Mouse (Mus musculus): ENCODE measurements around the gene Stxbp6. TPM values are rescaled to one million over a fixed set of nuclear protein-coding genes. Genes with fewer than 3 reads are reported as not detected.

Stxbp6 gene
- polyA plus RNA-seq, 1 experiment: not detected

GRCm38 (mm10) chr12:44919613-44920012 is 154.9 kb downstream of the Stxbp6 start:
- Histone ChIP-seq H3K4me3 (replicated peaks) (no peak overlapping the region), H3K36me3 (ENCODE audit: control insufficient read depth) (no peaks in the 10 kb centered on the region), H3K4me1 (ENCODE audit: control insufficient read depth) (no peaks in the 10 kb centered on the region), H3K27me3 (ENCODE audit: control insufficient read depth) (no peaks in the 10 kb centered on the region), H3K9me3 (ENCODE audit: control insufficient read depth, low read length) (no peaks in the 10 kb centered on the region)
- TF ChIP-seq TAL1 (IDR thresholded peaks at IDR 0.05; ENCODE audit: low read length): no peak
- TF ChIP-seq GATA1 (IDR thresholded peaks at IDR 0.05; ENCODE audit: low read length): no peak

- Histone ChIP-seq H3K4me3 (replicated peaks) (no peak overlapping the region), H3K27me3 (ENCODE audit: control insufficient read depth) (no peaks in the 10 kb centered on the region), H3K36me3 (ENCODE audit: control insufficient read depth) (no peaks in the 10 kb centered on the region), H3K9me3 (ENCODE audit: control insufficient read depth, low read length) (no peaks in the 10 kb centered on the region), H3K4me1 (ENCODE audit: control insufficient read depth) (no peaks in the 10 kb centered on the region)
- TF ChIP-seq GATA1 (IDR thresholded peaks at IDR 0.05; ENCODE audit: low read length) (no peak), TAL1 (IDR thresholded peaks at IDR 0.05; ENCODE audit: low read length) (no peak)
Observed at GRCm38 (mm10) chr12:44918929-44919328, 155.6 kb downstream of the Stxbp6 start.

GRCm38 (mm10) chr12:44913854-44914253 is 160.7 kb downstream of the Stxbp6 start:
- Histone ChIP-seq H3K4me3 (replicated peaks) (no peak overlapping the region), H3K36me3 (ENCODE audit: control insufficient read depth) (no peaks in the 10 kb centered on the region), H3K4me1 (ENCODE audit: control insufficient read depth) (no peaks in the 10 kb centered on the region), H3K9me3 (ENCODE audit: control insufficient read depth, low read length) (no peaks in the 10 kb centered on the region), H3K27me3 (ENCODE audit: control insufficient read depth) (no peaks in the 10 kb centered on the region)
- no peak for TF ChIP-seq GATA1 (IDR thresholded peaks at IDR 0.05; ENCODE audit: low read length)
- no peak for TF ChIP-seq TAL1 (IDR thresholded peaks at IDR 0.05; ENCODE audit: low read length)

- H3K36me3 ChIP-seq (ENCODE audit: control insufficient read depth): no peaks in the 10 kb centered on the region
- H3K4me3 ChIP-seq (replicated peaks): no peak overlapping the region
- no peaks in the 10 kb centered on the region for H3K4me1 ChIP-seq (ENCODE audit: control insufficient read depth)
- H3K9me3 ChIP-seq (ENCODE audit: control insufficient read depth, low read length): no peaks in the 10 kb centered on the region
- no peaks in the 10 kb centered on the region for H3K27me3 ChIP-seq (ENCODE audit: control insufficient read depth)
- no peak for TF ChIP-seq TAL1 (IDR thresholded peaks at IDR 0.05; ENCODE audit: low read length)
- no peak for TF ChIP-seq GATA1 (IDR thresholded peaks at IDR 0.05; ENCODE audit: low read length)
Observed at GRCm38 (mm10) chr12:44908028-44908702, 166.3 kb downstream of the Stxbp6 start.

DNA sequence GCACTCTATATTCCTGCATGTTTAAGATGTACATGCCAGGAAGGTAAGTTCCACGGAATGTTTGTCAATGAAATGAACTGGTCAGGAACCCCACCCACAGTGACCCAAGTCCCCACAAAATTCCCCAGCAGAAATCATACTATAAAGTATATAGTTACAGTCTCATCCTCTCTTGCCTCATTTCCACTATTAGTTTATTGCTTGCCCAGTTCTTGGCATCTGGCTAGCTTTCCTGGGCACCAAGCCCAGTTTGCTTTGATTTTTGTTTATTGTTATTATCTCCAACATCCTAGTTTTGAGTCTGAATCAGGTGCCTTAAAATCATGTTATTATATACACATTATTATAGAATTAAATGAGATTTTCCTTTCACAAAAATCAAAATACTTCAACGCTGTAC is 168.5 kb downstream of the Stxbp6 start:
- TF ChIP-seq GATA1 (IDR thresholded peaks at IDR 0.05; ENCODE audit: low read length) (no peak), TAL1 (IDR thresholded peaks at IDR 0.05; ENCODE audit: low read length) (no peak)
- H3K4me3 ChIP-seq (replicated peaks): no peak overlapping the region

GRCm38 (mm10) chr12:44903205-44903732 is 171.2 kb downstream of the Stxbp6 start:
- Histone ChIP-seq H3K4me1 (ENCODE audit: control insufficient read depth) (no peaks in the 10 kb centered on the region), H3K36me3 (ENCODE audit: control insufficient read depth) (no peaks in the 10 kb centered on the region), H3K27me3 (ENCODE audit: control insufficient read depth) (no peaks in the 10 kb centered on the region), H3K4me3 (replicated peaks) (no peak overlapping the region), H3K9me3 (ENCODE audit: control insufficient read depth, low read length) (no peaks in the 10 kb centered on the region)
- TF ChIP-seq GATA1 (IDR thresholded peaks at IDR 0.05; ENCODE audit: low read length) (no peak), TAL1 (IDR thresholded peaks at IDR 0.05; ENCODE audit: low read length) (no peak)

More for the DNA sequence above, 168.5 kb downstream of the Stxbp6 start:
- H3K36me3 ChIP-seq (ENCODE audit: control insufficient read depth): no peaks in the 10 kb centered on the region
- no peaks in the 10 kb centered on the region for H3K9me3 ChIP-seq (ENCODE audit: control insufficient read depth, low read length)
- H3K27me3 ChIP-seq (ENCODE audit: control insufficient read depth): no peaks in the 10 kb centered on the region
- no peaks in the 10 kb centered on the region for H3K4me1 ChIP-seq (ENCODE audit: control insufficient read depth)

GRCm38 (mm10) chr12:44899173-44899870 is 175.2 kb downstream of the Stxbp6 start:
- H3K4me1 ChIP-seq (ENCODE audit: control insufficient read depth): no peaks in the 10 kb centered on the region
- H3K9me3 ChIP-seq (ENCODE audit: control insufficient read depth, low read length): no peaks in the 10 kb centered on the region
- no peak overlapping the region for H3K4me3 ChIP-seq (replicated peaks)
- TF ChIP-seq GATA1 (IDR thresholded peaks at IDR 0.05; ENCODE audit: low read length): no peak
- no peak for TF ChIP-seq TAL1 (IDR thresholded peaks at IDR 0.05; ENCODE audit: low read length)
- no peaks in the 10 kb centered on the region for H3K27me3 ChIP-seq (ENCODE audit: control insufficient read depth)
- no peaks in the 10 kb centered on the region for H3K36me3 ChIP-seq (ENCODE audit: control insufficient read depth)

GRCm38 (mm10) chr12:44896460-44896859 is 178.0 kb downstream of the Stxbp6 start:
- Histone ChIP-seq H3K27me3 (ENCODE audit: control insufficient read depth) (no peaks in the 10 kb centered on the region), H3K4me1 (ENCODE audit: control insufficient read depth) (no peaks in the 10 kb centered on the region)
- TF ChIP-seq TAL1 (IDR thresholded peaks at IDR 0.05; ENCODE audit: low read length): no peak
- no peak for TF ChIP-seq GATA1 (IDR thresholded peaks at IDR 0.05; ENCODE audit: low read length)

DNA sequence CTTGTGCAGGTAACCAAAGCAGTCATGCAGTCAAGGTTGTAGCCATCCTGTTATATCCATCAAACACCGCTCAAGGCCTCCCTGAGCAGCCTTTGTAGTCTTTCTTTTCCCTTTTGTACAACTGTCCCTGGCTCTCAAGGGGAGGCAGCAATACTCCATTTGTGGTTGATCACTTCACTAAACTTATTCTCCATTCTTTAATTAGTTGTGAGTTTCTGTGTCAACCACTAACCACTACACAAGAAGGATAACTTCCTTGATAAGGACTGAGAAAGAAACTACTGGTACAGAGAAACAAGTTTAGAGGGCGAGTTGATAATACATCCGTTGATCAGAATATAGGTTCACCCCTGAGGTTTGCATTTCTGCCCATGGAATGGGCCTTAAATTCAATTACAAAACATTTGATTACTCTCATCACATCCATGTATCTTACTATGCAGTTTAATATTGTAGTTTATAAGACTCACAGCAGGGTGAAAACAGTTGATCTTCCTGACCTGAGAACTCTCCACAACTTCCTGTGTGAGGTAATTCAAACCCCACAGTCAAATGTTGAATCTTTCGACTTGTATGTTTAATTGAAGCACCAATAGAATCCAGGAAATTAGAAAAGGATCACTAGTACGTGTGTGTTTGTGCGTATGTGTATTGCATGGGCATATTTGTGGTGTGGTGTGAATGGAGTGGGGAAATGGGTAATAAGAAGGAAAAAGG is 184.7 kb downstream of the Stxbp6 start:
- TF ChIP-seq TAL1 (IDR thresholded peaks at IDR 0.05; ENCODE audit: low read length) (no peak), GATA1 (IDR thresholded peaks at IDR 0.05; ENCODE audit: low read length) (no peak)
- H3K4me1 ChIP-seq (ENCODE audit: control insufficient read depth): no peaks in the 10 kb centered on the region
- no peaks in the 10 kb centered on the region for H3K27me3 ChIP-seq (ENCODE audit: control insufficient read depth)
- no peak overlapping the region for H3K4me3 ChIP-seq (replicated peaks)
- H3K36me3 ChIP-seq (ENCODE audit: control insufficient read depth): no peaks in the 10 kb centered on the region
- no peaks in the 10 kb centered on the region for H3K9me3 ChIP-seq (ENCODE audit: control insufficient read depth, low read length)

More at GRCm38 (mm10) chr12:44896460-44896859, 178.0 kb downstream of the Stxbp6 start:
- Histone ChIP-seq H3K9me3 (ENCODE audit: control insufficient read depth, low read length) (no peaks in the 10 kb centered on the region), H3K4me3 (replicated peaks) (no peak overlapping the region), H3K36me3 (ENCODE audit: control insufficient read depth) (no peaks in the 10 kb centered on the region)

All from erythroblast, embryonic 14.5 days (primary cell).